Mouse (Mus musculus): ENCODE measurements around the gene Lrp8. TPM values are rescaled to one million over a fixed set of nuclear protein-coding genes. Genes with fewer than 3 reads are reported as not detected.

Lrp8 gene
- total RNA-seq, 2 experiments from 2014 or later = 1.7 to 1.8 TPM

- no peak for DNase-seq
Measured at GRCm38 (mm10) chr4:107808655-107809054, 6.6 kb downstream of the Lrp8 start.

GRCm38 (mm10) chr4:107811006-107811405 is 8.9 kb downstream of the Lrp8 start:
- DNase-seq = no peak

GRCm38 (mm10) chr4:107811716-107812330 is 9.8 kb downstream of the Lrp8 start:
- DNase-seq = no peak

GRCm38 (mm10) chr4:107812336-107812735 is 10.3 kb downstream of the Lrp8 start:
- no peak for DNase-seq

GRCm38 (mm10) chr4:107816459-107816858 is 14.4 kb downstream of the Lrp8 start:
- no peak for DNase-seq

GRCm38 (mm10) chr4:107817463-107817862 is 15.4 kb downstream of the Lrp8 start:
- DNase-seq = peak; percentile 22

- DNase-seq = no peak
Measured at GRCm38 (mm10) chr4:107819990-107820719, 18.1 kb downstream of the Lrp8 start.

GRCm38 (mm10) chr4:107820856-107821619 is 19.0 kb downstream of the Lrp8 start:
- peak; percentile 62 for DNase-seq

GRCm38 (mm10) chr4:107822936-107823411 is 20.9 kb downstream of the Lrp8 start:
- DNase-seq = no peak

- DNase-seq = no peak
Measured at GRCm38 (mm10) chr4:107823511-107823910, 21.4 kb downstream of the Lrp8 start.

- no peak for DNase-seq
Measured at GRCm38 (mm10) chr4:107828727-107829218, 26.7 kb downstream of the Lrp8 start.

- DNase-seq = no peak
Measured at GRCm38 (mm10) chr4:107829675-107830074, 27.6 kb downstream of the Lrp8 start.

- DNase-seq = no peak
Measured at GRCm38 (mm10) chr4:107830189-107830588, 28.1 kb downstream of the Lrp8 start.

GRCm38 (mm10) chr4:107830821-107831221 is 28.8 kb downstream of the Lrp8 start:
- no peak for DNase-seq

GRCm38 (mm10) chr4:107831678-107832077 is 29.6 kb downstream of the Lrp8 start:
- DNase-seq = no peak

GRCm38 (mm10) chr4:107833525-107833924 is 31.5 kb downstream of the Lrp8 start:
- DNase-seq = no peak

- no peak for DNase-seq
Measured at GRCm38 (mm10) chr4:107834643-107835314, 32.7 kb downstream of the Lrp8 start.

GRCm38 (mm10) chr4:107835508-107835909 is 33.4 kb downstream of the Lrp8 start:
- DNase-seq = no peak

GRCm38 (mm10) chr4:107836758-107837157 is 34.7 kb downstream of the Lrp8 start:
- peak; percentile 27 for DNase-seq

GRCm38 (mm10) chr4:107837910-107838309 is 35.8 kb downstream of the Lrp8 start:
- DNase-seq = no peak

GRCm38 (mm10) chr4:107843687-107844086 is 41.6 kb downstream of the Lrp8 start:
- no peak for DNase-seq

GRCm38 (mm10) chr4:107844971-107845370 is 42.9 kb downstream of the Lrp8 start:
- DNase-seq = peak; percentile 87
